Mouse (Mus musculus): ENCODE results near the gene Gm10277.

The Gm10277 gene
- long read RNA-seq, experiment 1: 0 reads
- long read RNA-seq, experiment 2: 0 reads

DNA sequence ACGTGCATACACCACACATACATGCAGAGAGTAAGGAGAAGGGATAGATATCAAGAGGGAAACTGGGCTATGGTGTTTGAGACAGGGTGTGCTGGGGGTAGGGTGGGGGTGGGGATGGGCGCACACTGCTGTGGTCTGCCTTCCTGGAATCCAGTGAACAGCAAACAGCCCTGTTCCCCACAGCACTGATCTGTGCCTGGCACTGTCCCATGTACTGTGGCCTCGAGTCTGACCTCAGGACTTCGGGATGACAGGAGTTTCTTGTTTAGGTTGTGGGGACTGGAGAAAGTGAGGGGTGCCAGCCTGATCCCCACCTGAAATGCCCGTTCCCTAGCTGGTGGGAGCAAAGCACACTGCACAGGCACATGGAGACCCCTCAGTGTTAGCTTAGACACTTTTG lies at the start of gene Gm10277:
Gene Gm10277 (minus strand): TSS at position 41 of the 400 bp plus-strand sequence.
- intact Hi-C loops (cut with DNase I): no loop called here

GRCm38 (mm10) chr11:77836751-77837150 lies 49.2 kb upstream of the Gm10277 start:
- intact Hi-C loops (cut with DNase I): loop anchor here (5.0 kb wide), 1 partner anchor 41 kb away; no protein-coding TSS in a partner anchor

DNA sequence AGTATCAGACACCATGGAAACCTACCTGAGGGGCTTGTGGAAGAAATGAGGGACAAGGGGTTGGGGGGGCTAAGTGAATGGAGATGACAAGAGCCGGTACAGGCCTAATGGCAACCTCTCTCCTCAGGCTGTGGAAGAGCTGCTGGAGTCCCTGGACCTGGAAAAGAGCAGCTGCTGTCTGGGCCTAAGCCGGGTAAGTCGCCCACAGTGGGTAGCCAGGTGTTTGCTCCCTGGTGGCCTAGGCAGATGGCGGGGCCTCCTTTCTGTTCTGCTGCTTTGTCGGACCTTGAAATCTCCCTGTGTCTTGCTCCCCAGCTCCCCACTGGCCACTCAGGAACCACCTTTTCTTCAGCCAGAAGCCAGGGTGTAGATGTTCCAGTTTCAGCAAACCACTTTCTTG lies 48.7 kb upstream of the Gm10277 start:
- intact Hi-C loops (cut with DNase I): loop anchor here (5.0 kb wide), 1 partner anchor 41 kb away; no protein-coding TSS in a partner anchor

DNA sequence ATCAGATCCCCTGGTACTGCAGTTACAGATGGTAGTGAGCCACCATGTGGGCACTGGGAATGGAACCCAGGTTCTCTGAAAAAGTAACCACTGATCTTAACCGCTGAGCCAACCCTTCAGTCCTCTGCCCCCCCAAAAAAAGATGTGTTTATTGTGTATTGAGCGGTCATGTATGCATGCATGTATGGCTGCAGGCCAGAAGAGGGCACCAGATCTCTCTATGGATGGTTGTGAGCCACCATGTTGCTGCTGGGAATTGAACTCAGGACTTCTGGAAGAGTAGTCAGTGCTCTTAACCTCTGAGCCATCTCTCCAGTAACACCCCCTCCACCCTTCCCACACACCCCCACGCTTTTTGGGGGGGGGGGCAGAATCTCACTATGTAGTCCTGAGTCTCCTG lies 47.6 kb upstream of the Gm10277 start:
- intact Hi-C loops (cut with DNase I): loop anchor here (5.0 kb wide), 1 partner anchor 42 kb away; no protein-coding TSS in a partner anchor

- intact Hi-C loops (cut with DNase I): no loop called here
Observed at GRCm38 (mm10) chr11:77832541-77832940, 45.0 kb upstream of the Gm10277 start.

DNA sequence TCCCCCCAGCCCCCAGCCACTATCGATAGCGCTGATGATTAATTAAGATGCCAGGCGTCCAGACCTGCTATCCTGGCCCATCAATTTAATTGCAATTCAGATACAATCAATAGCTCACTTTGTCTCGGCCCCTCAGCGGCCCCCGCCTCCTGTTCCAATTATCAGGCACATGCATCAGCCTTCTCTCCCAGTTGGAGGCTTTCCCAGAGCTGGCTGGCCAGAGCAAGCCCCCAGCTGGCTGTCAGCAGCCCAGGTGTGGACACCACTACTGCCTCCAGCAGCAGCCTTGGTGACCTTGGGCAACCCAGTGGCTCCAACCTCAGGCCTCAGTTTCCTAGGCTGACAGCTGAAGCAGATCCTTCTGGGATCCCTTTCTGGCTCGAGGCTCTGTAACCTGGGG lies 43.3 kb upstream of the Gm10277 start:
- intact Hi-C loops (cut with DNase I): no loop called here

- intact Hi-C loops (cut with DNase I): no loop called here
Observed at GRCm38 (mm10) chr11:77829043-77829841, 41.7 kb upstream of the Gm10277 start.

DNA sequence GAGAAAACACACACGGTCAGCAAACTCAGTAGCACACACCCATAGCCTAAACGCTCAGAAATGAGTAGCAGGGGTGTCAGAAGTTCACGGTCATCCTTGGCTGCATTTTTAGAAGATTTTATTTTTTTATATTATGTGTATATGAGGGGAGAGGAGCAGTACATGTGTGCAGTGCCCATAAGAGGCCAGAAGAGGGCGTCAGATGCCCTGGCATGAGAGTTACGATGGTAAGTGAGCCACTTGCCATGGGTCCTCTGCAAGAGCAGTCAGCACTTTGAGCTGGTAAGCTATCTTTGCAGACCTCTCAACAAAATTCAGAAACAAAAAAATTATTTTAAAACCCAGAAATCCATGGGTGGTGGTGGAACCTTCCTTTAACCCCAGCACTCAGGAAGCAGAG lies 40.6 kb upstream of the Gm10277 start:
- intact Hi-C loops (cut with DNase I): no loop called here

DNA sequence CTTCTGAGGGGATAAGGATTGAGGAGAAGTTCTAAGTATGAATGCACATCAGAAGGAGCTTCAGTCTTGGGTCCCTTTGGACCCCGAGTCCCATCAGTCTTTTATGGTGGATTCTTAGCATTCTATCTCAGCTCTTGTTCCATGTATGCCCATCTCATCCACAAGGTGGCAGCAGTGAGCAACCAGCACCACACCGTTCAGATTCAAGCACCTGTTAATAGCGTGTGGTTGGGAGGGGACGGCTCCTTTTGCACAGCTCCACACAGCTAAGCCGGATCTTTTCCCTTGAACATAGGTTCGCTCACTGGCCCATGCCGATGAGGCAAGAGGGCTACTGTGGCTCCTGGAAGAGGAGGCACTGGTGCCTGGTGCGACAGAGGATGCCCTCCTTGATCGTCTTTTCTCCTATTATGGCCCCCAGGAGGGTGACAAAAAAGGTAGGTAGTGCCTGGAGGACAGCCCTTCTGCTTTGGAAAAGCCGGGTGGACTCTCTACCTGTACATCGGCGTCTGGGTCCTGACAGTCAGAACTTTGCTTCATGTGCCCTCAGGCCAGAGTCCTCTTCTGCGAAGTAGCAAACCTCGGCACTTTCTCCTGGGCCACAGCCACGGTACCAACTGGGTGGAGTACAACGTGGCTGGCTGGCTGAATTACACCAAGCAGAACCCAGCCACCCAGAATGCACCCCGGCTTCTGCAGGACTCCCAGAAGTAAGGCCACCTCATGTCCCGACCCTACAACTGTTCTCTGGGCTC lies 39.9 kb upstream of the Gm10277 start:
- intact Hi-C loops (cut with DNase I): no loop called here

- intact Hi-C loops (cut with DNase I): loop anchor here (1.0 kb wide), 1 partner anchor 141 kb away; no protein-coding TSS in a partner anchor
Observed at GRCm38 (mm10) chr11:77826311-77826710, 38.8 kb upstream of the Gm10277 start.

DNA sequence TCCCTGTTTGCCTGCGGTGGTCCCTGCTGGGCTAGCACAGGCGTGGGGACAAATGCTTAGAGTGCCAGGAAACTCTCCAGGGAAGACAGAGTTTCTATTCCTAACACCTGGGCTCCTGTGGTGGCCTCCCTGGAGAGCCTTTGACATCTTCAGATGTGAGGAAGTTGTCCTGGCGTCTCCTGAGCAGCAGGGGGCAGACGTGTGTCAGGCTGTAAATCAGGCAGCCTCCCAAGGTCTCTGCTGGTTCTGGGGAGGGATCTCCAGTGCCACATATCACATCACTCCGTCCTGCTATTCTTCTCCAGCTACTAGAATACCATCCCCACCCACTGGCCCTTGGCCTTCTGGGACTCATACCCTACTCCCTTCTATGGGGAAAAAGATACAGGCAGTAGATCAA lies 38.3 kb upstream of the Gm10277 start:
- intact Hi-C loops (cut with DNase I): loop anchor here (1.0 kb wide), 1 partner anchor 141 kb away; no protein-coding TSS in a partner anchor

GRCm38 (mm10) chr11:77822781-77823180 lies 35.2 kb upstream of the Gm10277 start:
- intact Hi-C loops (cut with DNase I): no loop called here

DNA sequence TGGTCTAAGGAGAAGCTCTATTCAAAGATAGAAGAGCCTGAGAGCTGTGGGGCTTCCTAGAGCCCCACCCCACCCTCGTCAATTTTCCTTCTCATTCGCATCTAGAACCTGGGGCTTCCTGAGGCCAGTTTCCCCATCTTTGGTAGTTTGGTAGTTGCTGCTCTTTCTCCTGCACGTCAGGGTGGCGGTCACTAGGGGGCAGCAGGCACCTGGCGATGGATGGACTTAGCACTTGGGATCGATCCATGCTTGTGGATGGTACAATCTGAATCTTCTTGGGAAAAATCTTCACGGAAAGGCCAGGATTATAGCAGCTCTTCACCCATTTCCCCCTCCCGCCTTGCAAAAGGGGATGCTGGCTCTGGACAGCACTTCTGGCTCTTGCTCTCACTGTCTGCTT lies 34.1 kb upstream of the Gm10277 start:
- intact Hi-C loops (cut with DNase I): no loop called here

- intact Hi-C loops (cut with DNase I): loop anchor here (5.0 kb wide), 1 partner anchor 79 kb away; no protein-coding TSS in a partner anchor
Observed at GRCm38 (mm10) chr11:77816003-77816402, 28.5 kb upstream of the Gm10277 start.

- intact Hi-C loops (cut with DNase I): no loop called here
Observed at GRCm38 (mm10) chr11:77813969-77814368, 26.4 kb upstream of the Gm10277 start.

DNA sequence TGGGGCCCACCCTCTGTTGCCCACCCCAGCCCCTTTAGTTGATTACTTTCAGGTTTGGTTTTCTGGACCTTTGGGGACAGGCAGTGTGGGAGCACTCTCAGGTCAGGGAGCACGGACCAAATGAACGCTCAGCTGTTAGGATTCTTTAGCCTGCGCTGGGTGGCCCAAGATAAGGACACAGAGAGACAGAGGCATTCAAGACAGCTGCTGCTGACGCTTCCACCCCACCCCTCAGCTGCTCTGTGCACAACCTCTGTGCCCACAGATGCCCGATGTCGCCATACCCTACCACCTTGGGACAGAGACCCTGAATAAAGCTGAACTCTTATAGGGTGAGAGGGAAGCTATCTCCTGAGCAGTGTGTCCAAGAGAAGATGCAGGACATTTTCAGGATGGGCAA lies 22.5 kb upstream of the Gm10277 start:
- intact Hi-C loops (cut with DNase I): no loop called here

GRCm38 (mm10) chr11:77809215-77809614 lies 21.7 kb upstream of the Gm10277 start:
- intact Hi-C loops (cut with DNase I): no loop called here

- intact Hi-C loops (cut with DNase I): no loop called here
Observed at GRCm38 (mm10) chr11:77808051-77808465, 20.5 kb upstream of the Gm10277 start.

DNA sequence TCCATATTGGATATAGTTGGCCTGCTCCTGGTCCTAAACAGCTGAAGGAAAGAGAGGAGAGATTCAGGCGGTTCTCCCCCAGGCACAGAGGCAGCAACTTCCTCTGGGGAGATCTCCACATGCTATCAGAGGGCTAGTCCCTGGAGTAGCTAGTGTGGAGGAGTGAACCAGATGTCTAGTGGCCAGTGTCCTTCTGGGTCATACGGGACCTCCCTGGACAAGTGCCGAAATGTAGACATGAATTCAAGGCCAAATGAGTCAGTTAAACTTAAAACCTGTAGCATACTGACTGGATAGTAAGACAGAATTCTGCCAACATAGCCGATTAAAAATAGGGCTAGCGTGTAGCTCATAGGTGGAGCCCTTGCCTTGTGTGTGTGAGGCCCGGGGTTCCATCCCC lies 19.3 kb upstream of the Gm10277 start:
- intact Hi-C loops (cut with DNase I): no loop called here

DNA sequence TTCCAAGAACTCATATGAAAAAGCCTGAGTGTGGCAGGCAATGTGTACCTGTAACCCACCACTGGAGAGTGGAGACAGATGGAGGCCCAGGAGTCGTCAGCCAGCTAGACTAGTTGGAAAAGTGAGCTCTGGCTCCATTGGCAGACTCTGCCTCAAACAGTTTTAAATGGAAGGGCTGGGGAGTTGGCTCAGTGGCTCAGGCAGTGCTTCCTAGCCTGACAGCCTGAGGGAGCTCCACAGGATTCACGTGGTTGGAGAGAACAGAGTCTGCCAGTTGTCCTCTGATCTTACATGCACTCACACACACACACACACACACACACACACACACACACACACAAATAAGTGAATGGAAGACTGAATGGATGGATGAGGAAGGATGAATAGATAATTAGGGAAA lies 18.7 kb upstream of the Gm10277 start:
- intact Hi-C loops (cut with DNase I): no loop called here

DNA sequence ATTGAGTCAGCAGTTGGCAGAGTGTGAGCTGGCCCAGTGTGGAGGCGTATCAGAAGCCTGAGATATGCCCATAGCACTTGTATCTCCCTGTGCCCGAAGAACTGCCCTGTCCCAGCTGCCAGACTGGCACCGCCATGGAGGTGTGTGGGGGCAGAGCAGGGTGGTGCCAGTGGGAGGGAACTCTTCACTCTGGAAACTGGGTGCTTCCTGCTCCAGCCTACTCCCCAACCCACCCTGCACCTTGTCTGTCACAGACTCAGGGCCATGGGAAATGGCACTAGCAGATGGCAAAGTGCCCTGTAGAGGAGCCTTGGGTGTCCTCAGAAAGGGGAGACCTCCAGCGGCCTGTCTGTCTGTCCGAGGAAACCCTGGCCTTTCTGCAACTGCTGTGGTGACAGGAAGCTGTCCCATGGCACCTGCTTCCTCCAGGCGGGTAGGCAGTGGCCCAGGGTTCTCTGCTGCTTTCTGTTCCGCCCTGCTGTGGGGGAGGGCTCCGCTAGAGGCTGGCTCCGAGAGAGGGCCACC lies 14.9 kb upstream of the Gm10277 start:
- intact Hi-C loops (cut with DNase I): no loop called here
